Mouse (Mus musculus) embryonic fibroblast, embryonic 13.5 days (primary cell): ENCODE data around the gene Mta3.

Experiments used
- CTCF ChIP-seq: IDR thresholded peaks from 2 replicates; pipeline ENCODE4 v1.5.1; 2011; ENCODE audit warnings: mild to moderate bottlenecking, control low read depth, low read length, moderate library complexity, borderline replicate concordance; ENCODE audit not compliant: insufficient read depth
- POLR2A ChIP-seq: IDR thresholded peaks from 2 replicates; pipeline ENCODE4 v1.6.1; 2011; ENCODE audit warnings: low read depth, mild to moderate bottlenecking, control low read depth, low read length, moderate library complexity

DNA sequence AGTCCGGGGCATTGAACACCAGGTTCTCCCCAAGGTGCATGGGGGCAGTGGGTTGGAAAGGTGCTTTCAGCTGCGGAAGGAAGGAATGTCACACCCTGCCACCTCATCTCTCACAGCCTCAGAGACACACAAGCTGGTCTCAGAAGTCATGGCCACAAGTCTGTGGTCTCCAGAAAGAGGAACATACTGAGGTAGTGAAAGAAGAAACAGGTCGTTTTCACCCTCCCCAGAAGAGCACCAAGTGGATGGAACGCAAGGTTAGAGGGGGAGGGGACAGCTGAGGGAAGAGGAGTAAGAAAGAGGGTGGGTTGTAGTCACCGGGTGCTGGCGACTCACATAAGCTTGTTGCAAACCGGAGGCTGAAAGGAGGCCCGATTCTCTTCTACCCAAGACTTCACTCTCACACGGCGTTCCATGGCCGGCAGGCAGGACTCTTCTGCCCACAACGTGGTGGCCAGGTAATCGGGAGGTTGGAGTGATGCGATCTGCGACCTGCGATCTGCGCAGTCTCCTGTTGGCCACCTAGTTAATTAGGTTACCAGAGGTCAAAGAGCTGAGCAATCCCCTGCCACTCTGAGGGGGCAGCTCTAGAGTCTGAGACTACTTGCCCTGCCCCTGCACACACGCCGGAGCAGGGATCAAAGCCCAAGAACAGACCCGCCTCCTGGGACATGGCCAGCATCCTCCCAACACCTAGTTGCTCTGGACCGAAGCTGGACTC, 140.5 kb downstream of the Mta3 start:
- TF ChIP-seq CTCF (no peak), POLR2A (no peak)
